Mouse (Mus musculus): ENCODE measurements at regions not wholly inside any gene's neighbourhood (a gene's known extent, or its start where the extent isn't known, plus 50 kb on each side); places are given as distances from the start of the nearest gene placed in this dataset.

DNA sequence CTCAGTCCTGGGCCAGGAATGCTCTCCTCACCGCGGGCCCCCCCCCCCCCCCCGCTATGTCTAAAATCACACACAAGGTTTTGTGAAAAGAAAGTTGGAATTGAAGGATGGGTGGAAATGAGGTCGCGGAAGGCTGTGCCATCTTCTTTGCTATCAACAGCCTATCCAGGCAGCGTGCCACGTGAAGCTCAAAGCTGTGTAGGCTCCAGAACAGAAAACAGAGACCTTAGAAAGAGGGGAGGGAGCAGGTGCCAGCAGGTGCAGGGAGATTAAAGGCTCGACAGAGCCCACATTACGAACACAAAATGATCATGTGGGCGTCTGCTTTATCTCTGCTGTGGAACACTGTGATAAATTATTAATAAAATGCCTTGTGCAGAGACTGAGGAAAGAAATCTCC, 89.6 kb upstream of the Sgk1 start:
- H3K9me3 ChIP-seq: no peaks in the 10 kb centered on the region
- H3K4me3 ChIP-seq: no peak overlapping the region
- WGBS: 52% methylated on average over 10 of the region's 10 CpGs
- no peak overlapping the region for H3K27ac ChIP-seq
- H3K4me1 ChIP-seq: peaks cover 12% of the 10 kb centered on the region
- H3K27me3 ChIP-seq (ENCODE audit: insufficient read depth, poor library complexity, severe bottlenecking): no peaks in the 10 kb centered on the region
- no peak for DNase-seq (ENCODE audit: low spot score)
- no peaks in the 10 kb centered on the region for H3K36me3 ChIP-seq

DNA sequence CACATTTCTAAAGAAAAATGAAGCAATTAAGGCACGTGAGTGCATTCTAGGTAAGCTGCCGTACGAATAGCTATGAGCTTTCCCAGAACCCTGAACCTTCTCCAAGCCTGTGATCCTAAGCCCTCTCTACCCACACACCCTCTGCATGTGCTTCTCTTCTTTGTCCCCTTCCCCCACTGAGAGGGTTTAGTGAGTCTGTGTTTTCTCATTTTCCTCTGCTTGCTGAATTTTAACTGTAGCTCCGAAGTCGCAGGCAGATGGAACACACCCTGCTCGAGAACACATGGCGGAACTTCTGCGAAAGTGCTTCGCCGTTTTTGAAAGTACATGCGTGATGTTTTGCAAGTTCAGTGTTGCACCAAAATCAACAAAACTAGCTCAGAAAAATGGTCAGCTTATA, 88.3 kb upstream of the Sgk1 start:
- Histone ChIP-seq H3K36me3 (no peaks in the 10 kb centered on the region), H3K9me3 (no peaks in the 10 kb centered on the region), H3K4me1 (peaks cover 12% of the 10 kb centered on the region), H3K4me3 (no peak overlapping the region), H3K27ac (no peak overlapping the region), H3K27me3 (ENCODE audit: insufficient read depth, poor library complexity, severe bottlenecking) (no peaks in the 10 kb centered on the region)
- WGBS: 84% methylated on average over 11 of the region's 11 CpGs
- no peak for DNase-seq (ENCODE audit: low spot score)

DNA sequence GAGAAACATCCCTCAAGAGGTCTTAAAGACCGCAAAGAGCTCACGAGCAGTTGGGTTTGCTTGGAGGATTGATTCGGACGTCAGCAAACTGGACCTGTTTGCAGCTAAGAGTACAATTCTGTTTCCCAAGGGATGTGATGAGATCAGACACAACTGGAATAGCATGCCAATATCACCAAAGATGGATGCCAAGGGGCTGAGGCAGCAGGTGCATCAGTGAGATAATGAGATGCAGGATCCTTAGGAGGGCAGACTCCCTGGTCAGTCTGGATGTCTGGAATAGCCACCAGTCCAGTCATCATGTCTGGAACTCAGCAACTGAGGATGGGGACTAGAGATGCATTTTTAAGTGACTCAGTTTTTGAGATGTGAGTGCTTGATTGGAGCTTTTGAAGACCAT, 85.6 kb upstream of the Sgk1 start:
- no peak overlapping the region for H3K27ac ChIP-seq
- no peaks in the 10 kb centered on the region for H3K4me1 ChIP-seq
- H3K27me3 ChIP-seq (ENCODE audit: insufficient read depth, poor library complexity, severe bottlenecking): no peaks in the 10 kb centered on the region
- no peaks in the 10 kb centered on the region for H3K36me3 ChIP-seq
- no peaks in the 10 kb centered on the region for H3K9me3 ChIP-seq
- WGBS: 88% methylated on average over 4 of the region's 4 CpGs
- no peak overlapping the region for H3K4me3 ChIP-seq
- no peak for DNase-seq (ENCODE audit: low spot score)

DNA sequence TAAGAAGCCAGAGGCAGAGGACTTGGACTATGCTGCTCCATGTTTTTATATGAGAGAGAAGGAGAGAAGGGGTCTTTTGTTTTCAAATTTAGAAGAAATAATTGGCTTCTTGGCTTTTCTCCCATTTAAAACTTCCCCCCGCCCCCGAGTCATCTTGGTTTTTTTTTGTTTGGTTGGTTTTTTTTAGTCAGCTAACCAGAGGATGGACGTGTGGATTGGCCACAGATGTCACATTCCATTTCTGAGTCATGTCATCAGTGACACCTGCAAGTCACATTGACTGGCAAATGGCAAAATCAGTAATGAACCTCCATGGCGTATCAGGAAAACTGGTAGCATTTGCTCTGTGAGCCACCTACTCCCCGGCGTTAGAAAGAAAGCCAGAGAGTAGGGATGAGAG, 83.9 kb upstream of the Sgk1 start:
- Histone ChIP-seq H3K36me3 (no peaks in the 10 kb centered on the region), H3K27me3 (ENCODE audit: insufficient read depth, poor library complexity, severe bottlenecking) (no peaks in the 10 kb centered on the region), H3K4me1 (no peaks in the 10 kb centered on the region), H3K4me3 (no peak overlapping the region), H3K27ac (no peak overlapping the region), H3K9me3 (no peaks in the 10 kb centered on the region)
- WGBS: 73% methylated on average over 6 of the region's 6 CpGs
- no peak for DNase-seq (ENCODE audit: low spot score)

DNA sequence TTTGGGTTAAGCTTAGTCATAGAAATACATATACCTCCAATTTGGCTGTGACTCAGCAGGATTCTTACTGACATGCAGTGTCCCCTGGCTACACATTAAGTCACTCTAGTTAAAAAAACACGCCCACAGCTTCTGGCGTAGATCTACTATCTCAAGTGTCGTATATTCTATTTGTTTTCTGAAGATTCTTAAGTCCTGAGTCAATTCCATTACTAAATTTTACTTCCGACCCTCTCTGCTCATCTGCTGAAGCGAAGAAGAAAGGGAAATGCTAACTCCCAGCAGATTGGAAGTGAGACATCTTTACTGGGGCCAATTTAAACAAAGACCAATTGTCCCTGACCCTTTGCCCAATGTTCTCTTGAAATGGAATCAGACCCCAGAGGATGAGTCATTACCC, 80.4 kb upstream of the Sgk1 start:
- no peaks in the 10 kb centered on the region for H3K36me3 ChIP-seq
- no peaks in the 10 kb centered on the region for H3K4me1 ChIP-seq
- no peak for DNase-seq (ENCODE audit: low spot score)
- no peaks in the 10 kb centered on the region for H3K9me3 ChIP-seq
- H3K27me3 ChIP-seq (ENCODE audit: insufficient read depth, poor library complexity, severe bottlenecking): no peaks in the 10 kb centered on the region
- no peak overlapping the region for H3K27ac ChIP-seq
- H3K4me3 ChIP-seq: no peak overlapping the region
- 70% methylated on average over 5 of the region's 5 CpGs for WGBS

DNA sequence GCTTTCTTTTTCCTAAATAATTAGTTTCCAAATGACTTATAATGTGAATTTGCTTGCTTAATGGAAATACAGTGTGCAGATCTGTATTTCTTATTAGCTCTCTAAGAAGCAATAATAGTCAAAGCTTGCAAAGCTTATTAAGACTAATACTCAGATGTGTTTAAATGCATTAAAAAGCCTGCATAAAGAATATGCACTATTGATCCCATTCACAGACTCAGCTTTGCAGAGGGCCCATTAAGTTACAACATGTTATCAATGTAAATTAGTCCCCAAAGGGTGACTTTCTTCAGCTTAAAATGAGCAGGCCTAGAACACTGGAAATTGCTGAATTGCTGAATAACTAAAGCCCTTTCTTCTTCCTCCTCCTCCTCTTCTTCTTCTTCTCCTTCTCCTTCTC, 78.8 kb upstream of the Sgk1 start:
- Histone ChIP-seq H3K27me3 (ENCODE audit: insufficient read depth, poor library complexity, severe bottlenecking) (no peaks in the 10 kb centered on the region), H3K9me3 (no peaks in the 10 kb centered on the region), H3K4me1 (no peaks in the 10 kb centered on the region), H3K36me3 (no peaks in the 10 kb centered on the region), H3K4me3 (no peak overlapping the region), H3K27ac (no peak overlapping the region)
- no peak for DNase-seq (ENCODE audit: low spot score)

DNA sequence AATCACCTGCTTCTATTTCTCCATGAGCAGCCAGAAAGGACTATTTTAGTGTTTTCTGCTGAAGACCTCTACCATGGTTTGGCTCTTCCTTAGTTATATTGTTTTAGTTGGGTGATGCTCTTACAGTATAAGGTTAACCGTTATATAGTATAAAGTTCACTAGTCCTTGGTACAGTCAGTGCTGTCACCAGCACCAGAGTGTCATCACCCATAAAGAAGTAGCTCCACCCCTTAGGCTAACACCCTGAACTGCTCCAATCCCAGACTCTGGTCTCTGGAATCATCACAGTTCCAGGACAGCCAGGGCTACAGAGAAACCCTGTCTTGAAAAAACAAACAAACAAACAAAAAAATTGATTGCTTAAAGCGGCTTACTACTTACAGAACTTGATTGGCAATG, 77.2 kb upstream of the Sgk1 start:
- H3K4me1 ChIP-seq: no peaks in the 10 kb centered on the region
- WGBS: 81% methylated on average over 2 of the region's 2 CpGs
- no peak overlapping the region for H3K4me3 ChIP-seq
- no peak overlapping the region for H3K27ac ChIP-seq
- peak; percentile 7 for DNase-seq (ENCODE audit: low spot score)
- no peaks in the 10 kb centered on the region for H3K36me3 ChIP-seq
- H3K9me3 ChIP-seq: no peaks in the 10 kb centered on the region
- H3K27me3 ChIP-seq (ENCODE audit: insufficient read depth, poor library complexity, severe bottlenecking): no peaks in the 10 kb centered on the region

DNA sequence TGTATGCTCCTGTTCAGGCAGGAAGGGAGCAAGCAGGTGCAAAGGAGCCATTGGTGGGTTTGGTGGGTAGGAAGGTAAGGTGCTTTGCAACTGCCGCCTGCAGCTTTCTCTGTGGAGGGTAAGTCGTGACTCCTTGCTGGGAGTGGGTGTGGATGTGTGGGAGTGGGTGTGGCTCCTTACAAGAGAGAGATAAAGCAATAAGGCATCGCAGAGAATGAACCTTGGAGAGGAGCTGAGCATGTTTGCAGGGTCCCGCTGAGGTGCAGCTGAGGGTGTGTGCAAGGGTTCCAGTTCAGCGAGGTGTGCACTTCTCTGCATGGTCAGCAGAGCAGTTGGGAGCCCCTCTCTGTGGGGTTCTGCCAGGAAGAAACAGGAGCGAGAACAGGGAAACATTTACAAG, 76.4 kb upstream of the Sgk1 start:
- Histone ChIP-seq H3K9me3 (no peaks in the 10 kb centered on the region), H3K4me3 (no peak overlapping the region), H3K36me3 (no peaks in the 10 kb centered on the region), H3K4me1 (no peaks in the 10 kb centered on the region), H3K27me3 (ENCODE audit: insufficient read depth, poor library complexity, severe bottlenecking) (no peaks in the 10 kb centered on the region), H3K27ac (no peak overlapping the region)
- 54% methylated on average over 6 of the region's 6 CpGs for whole genome bisulfite sequencing
- DNase-seq (ENCODE audit: low spot score): no peak

DNA sequence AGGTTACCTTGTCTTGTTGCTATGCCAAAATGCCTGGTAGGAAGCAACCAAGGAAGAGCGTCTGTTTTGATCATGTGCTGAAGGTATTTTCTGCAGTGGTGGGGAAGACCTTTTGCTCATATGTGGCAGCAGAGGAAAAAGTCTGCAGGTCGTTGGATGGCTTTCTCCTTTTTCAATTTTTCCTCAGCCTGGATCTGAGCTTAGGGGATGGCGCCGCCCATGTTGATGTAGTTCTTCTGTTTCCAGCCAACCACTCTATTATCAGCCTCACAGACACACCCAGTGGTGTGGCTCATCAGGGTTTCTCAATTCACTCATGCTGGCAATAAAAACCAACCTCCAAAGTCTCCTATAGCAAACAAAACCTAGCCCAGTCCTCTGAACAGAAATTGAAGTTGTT, 75.3 kb upstream of the Sgk1 start:
- Histone ChIP-seq H3K4me1 (no peaks in the 10 kb centered on the region), H3K36me3 (no peaks in the 10 kb centered on the region), H3K27ac (no peak overlapping the region), H3K27me3 (ENCODE audit: insufficient read depth, poor library complexity, severe bottlenecking) (no peaks in the 10 kb centered on the region), H3K9me3 (no peaks in the 10 kb centered on the region), H3K4me3 (no peak overlapping the region)
- WGBS: 91% methylated on average over 4 of the region's 4 CpGs
- DNase-seq (ENCODE audit: low spot score): no peak

DNA sequence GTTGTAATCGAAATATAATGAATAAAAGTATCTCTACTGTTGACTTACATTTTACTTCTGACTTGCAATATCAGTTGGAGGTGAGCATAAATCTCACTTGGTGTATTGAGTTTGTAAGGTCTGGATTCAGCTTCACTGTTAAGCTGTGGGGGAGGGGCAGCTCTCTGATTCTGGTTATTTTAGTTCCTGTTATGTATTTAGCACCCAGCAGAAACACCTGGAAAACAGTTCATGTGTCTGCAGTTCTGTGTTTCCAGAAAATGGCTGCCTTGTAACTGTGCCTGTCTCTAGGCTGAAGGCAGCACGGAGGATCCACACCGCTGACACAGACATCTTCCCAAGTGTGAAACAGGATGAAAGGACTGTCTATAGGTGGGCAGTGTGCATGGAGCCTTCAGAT, 62.3 kb upstream of the Sgk1 start:
- 79% methylated on average over 3 of the region's 3 CpGs for WGBS
- no peaks in the 10 kb centered on the region for H3K36me3 ChIP-seq
- H3K27ac ChIP-seq: no peak overlapping the region
- no peak for DNase-seq (ENCODE audit: low spot score)
- peaks cover 5% of the 10 kb centered on the region for H3K4me1 ChIP-seq
- no peak overlapping the region for H3K4me3 ChIP-seq
- H3K27me3 ChIP-seq (ENCODE audit: insufficient read depth, poor library complexity, severe bottlenecking): no peaks in the 10 kb centered on the region
- H3K9me3 ChIP-seq: no peaks in the 10 kb centered on the region

DNA sequence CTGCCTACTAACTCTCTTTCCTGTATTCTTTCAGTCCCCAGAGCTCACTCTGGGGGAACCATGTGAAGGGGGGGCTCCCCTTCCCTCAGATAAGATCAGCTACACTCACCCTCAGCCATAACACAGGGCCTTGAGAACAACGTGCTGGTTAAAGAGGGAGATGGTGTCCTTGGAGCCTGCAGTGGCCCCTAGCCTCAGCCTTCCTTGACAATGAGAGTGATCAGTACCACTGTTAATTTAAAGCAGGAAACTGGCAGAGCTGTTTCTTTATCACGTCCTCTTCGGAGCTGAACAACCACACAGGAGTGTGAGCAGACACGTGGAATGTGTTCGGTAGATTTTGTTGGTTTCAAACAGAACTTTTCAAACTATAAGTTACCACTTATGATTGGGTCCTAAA, 60.6 kb upstream of the Sgk1 start:
- H3K27ac ChIP-seq: peak overlapping the region; percentile 36; the same call in 1 of the 2 replicates
- H3K4me1 ChIP-seq: peaks cover 5% of the 10 kb centered on the region
- H3K9me3 ChIP-seq: no peaks in the 10 kb centered on the region
- no peaks in the 10 kb centered on the region for H3K36me3 ChIP-seq
- H3K27me3 ChIP-seq (ENCODE audit: insufficient read depth, poor library complexity, severe bottlenecking): no peaks in the 10 kb centered on the region
- WGBS: 43% methylated on average over 5 of the region's 5 CpGs
- DNase-seq (ENCODE audit: low spot score): no peak
- H3K4me3 ChIP-seq: no peak overlapping the region

DNA sequence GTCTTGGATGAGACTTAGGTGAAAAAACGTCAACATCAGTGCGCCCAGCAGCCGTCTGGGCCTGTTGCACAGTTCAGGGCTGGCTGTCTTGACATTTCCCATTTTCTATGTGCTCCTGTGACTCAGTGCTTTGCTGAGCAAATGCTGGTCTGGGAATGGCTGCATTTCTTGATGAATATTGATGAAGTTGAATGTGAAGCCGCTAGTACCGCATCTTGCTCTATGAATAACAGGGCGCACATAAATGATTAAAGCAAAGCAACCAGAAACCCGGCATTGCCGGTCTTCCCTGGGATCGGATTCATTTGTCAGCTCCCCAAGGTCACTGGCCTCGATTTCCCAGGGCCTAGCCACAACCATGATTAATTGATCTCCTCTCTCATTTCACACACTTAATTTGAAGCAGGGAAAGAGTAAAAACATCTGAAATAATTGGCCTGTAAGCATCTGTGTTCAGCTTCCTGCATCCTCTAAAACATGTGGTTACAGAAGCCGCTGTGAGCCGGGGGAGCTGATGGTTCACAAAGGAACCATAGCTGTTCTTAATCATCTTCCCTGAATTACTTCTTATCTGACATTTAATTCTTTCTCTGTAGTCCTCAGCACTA, 57.5 kb upstream of the Sgk1 start:
- peaks cover 11% of the 10 kb centered on the region for H3K4me1 ChIP-seq
- 78% methylated on average over 12 of the region's 12 CpGs for WGBS
- DNase-seq (ENCODE audit: low spot score): no peak
- H3K27ac ChIP-seq: no peak overlapping the region
- no peaks in the 10 kb centered on the region for H3K27me3 ChIP-seq (ENCODE audit: insufficient read depth, poor library complexity, severe bottlenecking)
- H3K4me3 ChIP-seq: no peak overlapping the region
- no peaks in the 10 kb centered on the region for H3K9me3 ChIP-seq
- no peaks in the 10 kb centered on the region for H3K36me3 ChIP-seq

DNA sequence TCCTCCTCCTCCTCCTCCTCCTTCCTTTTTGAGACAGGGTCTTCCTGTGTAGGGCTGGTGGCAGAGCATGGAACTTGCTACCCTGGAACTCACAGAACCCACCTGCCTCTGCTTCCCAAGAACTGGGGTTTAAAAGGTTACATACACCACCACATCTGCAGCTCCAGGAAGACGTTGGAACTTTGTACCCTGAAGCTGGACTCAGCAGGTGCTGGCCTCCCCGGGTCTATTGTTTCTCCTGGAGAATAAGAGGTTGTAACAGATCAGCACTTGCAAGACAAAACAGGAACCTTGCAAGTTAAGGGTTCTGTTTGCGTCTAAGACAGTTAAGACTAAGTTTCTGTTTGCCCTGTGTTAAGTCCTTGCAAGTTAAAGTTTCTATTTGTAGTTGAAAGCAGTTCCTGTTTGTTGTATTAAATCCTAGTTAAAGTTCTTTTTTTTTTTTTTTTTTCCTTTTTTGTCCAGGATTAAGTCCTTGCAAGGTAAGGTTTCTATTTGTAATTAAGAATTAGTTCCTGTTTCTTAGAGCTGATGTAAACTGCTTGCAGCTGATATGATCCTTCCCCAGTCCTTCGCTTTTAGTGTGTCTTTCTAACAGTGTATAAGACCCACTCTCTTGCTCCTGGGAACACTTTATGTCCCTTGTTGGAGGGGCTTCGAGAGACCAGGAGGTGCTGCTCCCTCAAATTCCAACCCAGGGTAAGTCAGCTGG, 55.0 kb upstream of the Sgk1 start:
- no peaks in the 10 kb centered on the region for H3K27me3 ChIP-seq (ENCODE audit: insufficient read depth, poor library complexity, severe bottlenecking)
- H3K27ac ChIP-seq: no peak overlapping the region
- H3K36me3 ChIP-seq: no peaks in the 10 kb centered on the region
- H3K9me3 ChIP-seq: no peaks in the 10 kb centered on the region
- H3K4me3 ChIP-seq: no peak overlapping the region
- peaks cover 12% of the 10 kb centered on the region for H3K4me1 ChIP-seq
- no peak for DNase-seq (ENCODE audit: low spot score)
- WGBS: 54% methylated on average over 5 of the region's 5 CpGs

DNA sequence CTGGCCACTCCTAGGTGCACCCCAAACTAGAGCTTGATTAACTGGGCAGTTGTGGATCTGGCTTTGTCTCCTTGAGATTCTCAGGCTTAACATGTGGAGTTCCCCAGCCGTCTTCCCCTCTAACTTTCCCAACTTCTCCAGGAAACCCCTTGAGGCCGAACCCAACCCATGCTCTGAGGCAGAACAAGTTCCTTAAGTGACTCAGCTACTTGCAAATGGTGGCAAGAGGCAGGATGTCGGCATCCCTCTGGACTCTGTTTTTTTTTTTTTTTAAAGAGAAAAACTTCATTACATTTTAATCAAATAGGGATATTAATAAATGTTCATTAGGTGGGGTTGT, 54.5 kb upstream of the Sgk1 start:
- Histone ChIP-seq H3K9me3 (no peaks in the 10 kb centered on the region), H3K27ac (no peak overlapping the region), H3K36me3 (no peaks in the 10 kb centered on the region), H3K4me1 (peaks cover 12% of the 10 kb centered on the region), H3K27me3 (ENCODE audit: insufficient read depth, poor library complexity, severe bottlenecking) (no peaks in the 10 kb centered on the region), H3K4me3 (no peak overlapping the region)
- DNase-seq (ENCODE audit: low spot score): no peak
- WGBS: 60% methylated on average over 3 of the region's 3 CpGs
